Mouse (Mus musculus): ENCODE data around the gene Unc119. TPM values are rescaled to one million over a fixed set of nuclear protein-coding genes. Genes with fewer than 3 reads are reported as not detected.
A peak's percentile ranks its signal among the peaks of the same experiment; 100 is the strongest.

Gene Unc119
- polyA plus RNA-seq, 1 experiment from 2014 or later = 73.1 TPM

DNA sequence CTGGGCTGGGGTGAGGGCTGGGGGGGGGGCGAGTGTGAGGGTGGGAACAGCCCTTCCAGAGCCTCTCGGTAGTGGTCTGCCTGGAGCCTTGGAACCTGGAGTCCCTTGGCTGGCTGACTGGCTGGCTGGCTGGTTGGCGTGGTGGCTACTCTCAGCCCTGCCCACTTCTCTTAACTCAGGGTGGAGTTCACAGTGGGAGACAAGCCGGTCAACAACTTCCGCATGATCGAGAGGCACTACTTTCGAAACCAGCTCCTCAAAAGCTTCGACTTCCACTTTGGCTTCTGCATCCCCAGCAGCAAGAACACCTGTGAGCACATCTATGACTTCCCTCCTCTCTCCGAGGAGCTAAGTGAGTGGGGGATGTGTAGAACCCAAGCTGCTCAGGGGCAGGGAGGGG is 4.6 kb downstream of the Unc119 start:
- Histone ChIP-seq H3K9ac (ENCODE audit: low read depth, low read length) (no peak overlapping the region), H3K4me2 (replicated peaks; ENCODE audit: low read depth, low read length) (no peak overlapping the region), H3K4me3 (ENCODE audit: low read depth, low read length) (no peak overlapping the region), H3K4me1 (replicated peaks; ENCODE audit: control insufficient read depth, insufficient read depth, low read length) (peaks cover 4% of the 10 kb centered on the region; the same call in 1 of the 2 replicates), H3K27me3 (ENCODE audit: control insufficient read depth, insufficient read depth, low read length) (no peaks in the 10 kb centered on the region), H3K27ac (ENCODE audit: low read depth, low read length) (no peak overlapping the region), H3K9me3 (ENCODE audit: control insufficient read depth, low read length) (no peaks in the 10 kb centered on the region), H3K36me3 (ENCODE audit: control insufficient read depth, insufficient read depth, low read length) (no peaks in the 10 kb centered on the region)
- ATAC-seq (ENCODE audit: low FRiP score) (no peak), DNase-seq (ENCODE audit: low spot score) (no peak)
- whole genome bisulfite sequencing = 69% methylated on average over 9 of the region's 9 CpGs

- WGBS = 31% methylated on average over 7 of the region's 7 CpGs
- Histone ChIP-seq H3K4me2 (replicated peaks; ENCODE audit: low read depth, low read length) (no peak overlapping the region), H3K9ac (ENCODE audit: low read depth, low read length) (no peak overlapping the region), H3K9me3 (ENCODE audit: control insufficient read depth, low read length) (no peaks in the 10 kb centered on the region), H3K27me3 (ENCODE audit: control insufficient read depth, insufficient read depth, low read length) (no peaks in the 10 kb centered on the region), H3K4me1 (replicated peaks; ENCODE audit: control insufficient read depth, insufficient read depth, low read length) (peaks cover 4% of the 10 kb centered on the region; the same call in 1 of the 2 replicates), H3K36me3 (ENCODE audit: control insufficient read depth, insufficient read depth, low read length) (no peaks in the 10 kb centered on the region), H3K27ac (ENCODE audit: low read depth, low read length) (no peak overlapping the region), H3K4me3 (ENCODE audit: low read depth, low read length) (no peak overlapping the region)
- no peak for DNase-seq (ENCODE audit: low spot score)
- ATAC-seq (ENCODE audit: low FRiP score) = no peak
Observed at GRCm38 (mm10) chr11:78348474-78348873, 5.2 kb downstream of the Unc119 start.

DNA sequence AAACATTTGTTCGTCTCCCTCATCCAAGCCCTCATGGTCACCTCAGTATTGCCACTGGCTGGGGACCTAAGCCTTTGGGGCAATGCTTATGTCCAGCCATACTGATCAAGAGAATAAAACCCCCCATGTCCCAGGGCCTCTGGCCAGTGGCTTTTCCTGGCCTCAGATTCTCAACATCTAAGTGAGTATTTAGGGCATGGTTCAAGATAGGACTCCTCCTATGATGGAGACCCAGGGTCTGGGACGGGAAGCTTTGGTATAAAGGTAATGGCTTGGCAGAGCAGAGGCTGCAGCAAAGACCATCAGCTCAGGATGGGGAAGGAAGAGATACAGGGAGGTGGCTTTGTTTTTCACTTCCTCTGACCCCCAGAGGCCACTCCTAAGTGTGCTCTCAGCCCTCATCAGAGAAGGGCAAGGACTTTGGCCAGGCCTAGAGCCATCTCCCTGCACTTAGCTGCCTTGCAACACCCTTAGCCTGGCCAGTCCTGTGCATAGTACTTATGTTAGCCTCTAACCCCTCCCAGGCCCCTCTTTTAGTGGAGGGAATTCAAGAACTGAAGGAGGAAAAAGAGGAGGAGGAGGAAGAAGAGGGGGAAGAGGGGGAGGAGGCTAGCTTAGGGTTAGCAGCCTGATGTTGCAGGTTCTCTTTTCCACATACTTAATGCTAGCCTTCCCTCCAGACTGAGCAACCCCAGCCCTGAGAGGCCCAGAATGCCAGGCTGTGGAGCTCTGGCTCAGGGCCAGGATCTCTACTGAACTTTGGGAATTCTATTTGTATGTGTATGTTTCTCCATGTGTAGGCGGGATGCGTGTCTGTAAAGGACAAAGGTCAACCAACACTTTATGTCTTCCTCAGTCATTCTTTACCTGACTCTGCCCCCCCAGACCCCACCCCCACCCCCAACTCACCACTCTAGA is 6.4 kb downstream of the Unc119 start:
- peaks cover 3% of the 10 kb centered on the region; the same call in 1 of the 2 replicates for H3K4me1 ChIP-seq (replicated peaks; ENCODE audit: control insufficient read depth, insufficient read depth, low read length)
- H3K27ac ChIP-seq (ENCODE audit: low read depth, low read length) = no peak overlapping the region
- no peak overlapping the region for H3K4me3 ChIP-seq (ENCODE audit: low read depth, low read length)
- no peaks in the 10 kb centered on the region for H3K27me3 ChIP-seq (ENCODE audit: control insufficient read depth, insufficient read depth, low read length)
- H3K9me3 ChIP-seq (ENCODE audit: control insufficient read depth, low read length) = no peaks in the 10 kb centered on the region
- no peaks in the 10 kb centered on the region for H3K36me3 ChIP-seq (ENCODE audit: control insufficient read depth, insufficient read depth, low read length)
- H3K4me2 ChIP-seq (replicated peaks; ENCODE audit: low read depth, low read length) = no peak overlapping the region
- 86% methylated on average over 4 of the region's 4 CpGs for WGBS
- no peak overlapping the region for H3K9ac ChIP-seq (ENCODE audit: low read depth, low read length)
- no peak for ATAC-seq (ENCODE audit: low FRiP score)
- no peak for DNase-seq (ENCODE audit: low spot score)

DNA sequence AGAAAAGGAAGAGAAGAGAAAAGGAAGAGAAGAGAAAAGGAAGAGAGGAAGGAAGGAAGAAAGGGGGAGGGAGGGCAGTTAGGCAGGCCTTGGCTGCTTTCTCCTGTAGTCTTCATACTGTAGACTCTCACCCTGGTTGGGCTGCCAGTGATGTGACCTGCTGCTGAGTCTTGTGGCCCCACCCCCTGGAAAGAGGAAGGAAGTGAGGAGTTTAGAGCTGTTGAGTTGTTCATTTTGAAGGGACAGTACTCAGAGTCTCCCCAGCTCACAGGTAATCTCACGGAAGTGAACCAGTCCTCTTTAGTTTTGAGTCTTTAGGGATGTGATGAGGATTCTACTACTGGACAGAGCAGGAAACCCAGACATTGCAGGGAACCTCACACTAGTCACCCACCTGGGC is 9.8 kb downstream of the Unc119 start:
- H3K4me2 ChIP-seq (replicated peaks; ENCODE audit: low read depth, low read length) = no peak overlapping the region
- no peaks in the 10 kb centered on the region for H3K36me3 ChIP-seq (ENCODE audit: control insufficient read depth, insufficient read depth, low read length)
- no peak for ATAC-seq (ENCODE audit: low FRiP score)
- H3K27ac ChIP-seq (ENCODE audit: low read depth, low read length) = no peak overlapping the region
- H3K9me3 ChIP-seq (ENCODE audit: control insufficient read depth, low read length) = no peaks in the 10 kb centered on the region
- no peak for DNase-seq (ENCODE audit: low spot score)
- no peak overlapping the region for H3K9ac ChIP-seq (ENCODE audit: low read depth, low read length)
- H3K27me3 ChIP-seq (ENCODE audit: control insufficient read depth, insufficient read depth, low read length) = no peaks in the 10 kb centered on the region
- no peaks in the 10 kb centered on the region for H3K4me1 ChIP-seq (replicated peaks; ENCODE audit: control insufficient read depth, insufficient read depth, low read length)
- 91% methylated on average over 1 of the region's 1 CpGs for WGBS
- no peak overlapping the region for H3K4me3 ChIP-seq (ENCODE audit: low read depth, low read length)

DNA sequence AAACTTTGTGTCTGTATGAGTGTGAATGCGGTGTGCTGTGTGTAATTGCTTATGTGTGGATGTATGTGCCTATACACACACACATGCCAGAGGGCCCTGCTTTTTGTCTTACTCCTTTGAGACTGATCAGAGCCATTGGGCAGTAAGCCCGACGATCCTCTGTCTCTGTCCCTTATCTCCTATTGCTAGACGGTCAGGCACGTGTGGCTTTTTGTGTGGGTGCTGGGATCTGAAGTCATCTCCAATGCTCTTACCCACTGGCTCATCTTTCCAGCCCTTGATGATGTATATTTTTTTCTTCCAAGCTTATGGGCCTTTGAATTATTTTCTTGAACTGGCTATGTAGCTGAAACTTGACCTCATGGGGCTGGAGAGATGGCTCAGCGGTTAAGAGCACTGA is 11.6 kb downstream of the Unc119 start:
- Histone ChIP-seq H3K36me3 (ENCODE audit: control insufficient read depth, insufficient read depth, low read length) (no peaks in the 10 kb centered on the region), H3K4me3 (ENCODE audit: low read depth, low read length) (no peak overlapping the region), H3K9ac (ENCODE audit: low read depth, low read length) (no peak overlapping the region), H3K4me2 (replicated peaks; ENCODE audit: low read depth, low read length) (no peak overlapping the region), H3K4me1 (replicated peaks; ENCODE audit: control insufficient read depth, insufficient read depth, low read length) (no peaks in the 10 kb centered on the region), H3K27me3 (ENCODE audit: control insufficient read depth, insufficient read depth, low read length) (no peaks in the 10 kb centered on the region), H3K9me3 (ENCODE audit: control insufficient read depth, low read length) (no peaks in the 10 kb centered on the region), H3K27ac (ENCODE audit: low read depth, low read length) (no peak overlapping the region)
- no peak for DNase-seq (ENCODE audit: low spot score)
- WGBS = 88% methylated on average over 6 of the region's 6 CpGs
- no peak for ATAC-seq (ENCODE audit: low FRiP score)

DNA sequence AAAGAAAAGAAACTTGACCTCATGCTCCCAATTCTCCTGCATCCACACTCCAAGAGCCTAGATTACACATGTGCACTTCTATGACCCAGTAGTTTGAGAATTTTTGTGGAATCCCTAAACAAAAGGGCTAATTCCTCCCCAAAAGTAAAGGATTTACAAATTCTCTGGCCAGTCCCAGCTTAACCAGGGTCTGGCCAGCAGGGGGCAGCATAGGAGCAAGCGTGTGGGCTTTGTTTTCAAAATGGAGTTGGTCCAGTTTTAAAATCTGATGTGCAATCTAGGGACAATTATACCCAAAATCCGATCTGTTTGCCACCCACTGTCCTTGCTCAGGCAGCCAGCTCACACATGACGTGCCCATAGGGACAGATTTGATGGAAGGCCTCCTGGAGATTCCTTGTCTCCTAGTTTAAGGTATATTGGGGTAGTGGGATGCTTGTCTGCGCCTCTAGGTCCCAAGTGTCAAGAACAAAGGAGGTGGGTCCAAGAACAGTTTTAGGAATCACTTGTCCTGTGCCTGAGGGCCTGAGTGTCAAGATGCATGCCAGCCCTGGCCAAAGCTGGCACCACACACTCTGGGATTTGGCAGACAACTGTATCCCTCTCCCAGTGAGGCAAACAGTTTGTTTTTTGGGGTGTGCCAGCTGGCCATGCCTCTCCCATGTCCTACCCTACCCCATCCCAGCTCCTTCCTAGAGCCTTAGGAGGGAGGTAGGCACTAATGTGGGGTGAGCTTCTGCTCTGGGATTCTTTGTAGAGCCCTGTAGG is 12.4 kb downstream of the Unc119 start:
- no peak for ATAC-seq (ENCODE audit: low FRiP score)
- no peak overlapping the region for H3K9ac ChIP-seq (ENCODE audit: low read depth, low read length)
- WGBS = 32% methylated on average over 4 of the region's 4 CpGs
- no peaks in the 10 kb centered on the region for H3K4me1 ChIP-seq (replicated peaks; ENCODE audit: control insufficient read depth, insufficient read depth, low read length)
- H3K36me3 ChIP-seq (ENCODE audit: control insufficient read depth, insufficient read depth, low read length) = no peaks in the 10 kb centered on the region
- DNase-seq (ENCODE audit: low spot score) = peak; percentile 88
- no peak overlapping the region for H3K4me2 ChIP-seq (replicated peaks; ENCODE audit: low read depth, low read length)
- no peak overlapping the region for H3K4me3 ChIP-seq (ENCODE audit: low read depth, low read length)
- H3K27me3 ChIP-seq (ENCODE audit: control insufficient read depth, insufficient read depth, low read length) = no peaks in the 10 kb centered on the region
- H3K27ac ChIP-seq (ENCODE audit: low read depth, low read length) = no peak overlapping the region
- no peaks in the 10 kb centered on the region for H3K9me3 ChIP-seq (ENCODE audit: control insufficient read depth, low read length)

DNA sequence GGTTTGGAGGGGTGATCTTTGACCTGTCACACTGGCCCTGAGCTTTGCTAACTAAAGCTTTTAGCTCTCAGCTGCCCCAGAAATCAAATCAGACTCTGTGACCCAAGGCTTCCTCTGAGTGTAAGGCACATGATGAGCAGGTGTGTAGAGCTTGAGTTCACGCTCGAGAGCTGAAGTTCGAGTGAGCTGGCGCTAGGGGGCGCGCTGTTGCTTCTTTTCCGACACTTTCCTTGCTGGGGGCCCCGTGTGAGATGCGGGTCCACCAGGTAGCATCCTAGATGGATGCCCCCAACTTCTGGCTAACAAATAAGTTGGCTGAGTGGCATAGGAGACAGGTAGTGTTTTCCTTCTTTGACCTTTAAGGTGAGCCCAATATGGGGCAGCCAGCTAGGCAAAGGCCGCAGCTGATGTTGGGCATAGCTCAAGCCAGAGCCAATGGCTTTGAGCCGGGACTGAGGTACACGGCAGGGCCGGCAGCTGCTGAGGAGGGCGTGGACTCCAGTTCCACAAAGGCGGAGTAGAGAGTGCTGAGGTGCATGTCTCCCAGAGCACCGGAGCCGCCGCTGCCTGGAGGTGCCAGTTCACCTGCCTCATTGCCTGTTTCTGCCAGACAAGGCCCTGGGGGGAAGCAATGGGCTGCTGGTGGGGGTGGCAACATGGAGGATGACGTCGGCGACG is 15.2 kb downstream of the Unc119 start:
- no peaks in the 10 kb centered on the region for H3K9me3 ChIP-seq (ENCODE audit: control insufficient read depth, low read length)
- H3K27ac ChIP-seq (ENCODE audit: low read depth, low read length) = no peak overlapping the region
- H3K27me3 ChIP-seq (ENCODE audit: control insufficient read depth, insufficient read depth, low read length) = no peaks in the 10 kb centered on the region
- H3K36me3 ChIP-seq (ENCODE audit: control insufficient read depth, insufficient read depth, low read length) = no peaks in the 10 kb centered on the region
- WGBS = 13% methylated on average over 22 of the region's 22 CpGs
- no peak overlapping the region for H3K9ac ChIP-seq (ENCODE audit: low read depth, low read length)
- ATAC-seq (ENCODE audit: low FRiP score) (no peak), DNase-seq (ENCODE audit: low spot score) (peak; percentile 62)
- no peaks in the 10 kb centered on the region for H3K4me1 ChIP-seq (replicated peaks; ENCODE audit: control insufficient read depth, insufficient read depth, low read length)
- H3K4me2 ChIP-seq (replicated peaks; ENCODE audit: low read depth, low read length) = no peak overlapping the region
- H3K4me3 ChIP-seq (ENCODE audit: low read depth, low read length) = no peak overlapping the region

DNA sequence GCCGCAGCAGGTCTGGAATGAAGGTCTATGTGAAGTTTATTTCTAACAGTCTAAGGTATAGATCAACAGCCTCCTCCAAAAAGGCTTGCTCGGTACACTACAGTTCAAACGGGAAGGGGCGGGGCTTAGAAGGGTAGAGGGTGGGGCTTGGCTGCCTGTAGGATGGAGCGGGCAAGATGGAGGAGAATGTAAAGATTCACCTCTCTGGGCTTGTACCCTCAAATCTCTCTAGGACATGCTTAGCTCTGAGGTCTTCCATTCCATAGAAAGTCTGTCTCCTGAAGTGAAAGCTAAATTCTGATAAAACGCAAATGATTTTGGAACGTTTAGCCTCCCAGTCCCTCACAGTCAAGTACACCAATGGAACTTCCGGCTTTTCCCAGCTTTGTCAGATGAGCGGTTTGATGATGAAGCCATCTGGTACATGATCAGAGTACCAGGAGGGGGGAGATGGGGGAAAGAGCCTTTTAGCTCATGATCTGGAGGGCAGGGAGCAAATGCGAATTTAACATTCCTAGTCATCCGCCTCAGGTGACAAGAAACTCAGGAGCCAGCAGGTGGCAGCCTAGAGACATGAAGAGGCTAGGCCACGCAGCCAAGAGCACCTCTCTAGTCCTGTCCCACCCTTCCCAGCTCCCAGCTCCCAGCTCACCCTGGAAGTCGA is 17.0 kb downstream of the Unc119 start:
- no peaks in the 10 kb centered on the region for H3K36me3 ChIP-seq (ENCODE audit: control insufficient read depth, insufficient read depth, low read length)
- no peak overlapping the region for H3K9ac ChIP-seq (ENCODE audit: low read depth, low read length)
- ATAC-seq (ENCODE audit: low FRiP score) = peak; percentile 68; the same call in 1 of the 2 replicates

More for the DNA sequence above, 17.0 kb downstream of the Unc119 start:
- Histone ChIP-seq H3K4me1 (replicated peaks; ENCODE audit: control insufficient read depth, insufficient read depth, low read length) (no peaks in the 10 kb centered on the region), H3K27me3 (ENCODE audit: control insufficient read depth, insufficient read depth, low read length) (no peaks in the 10 kb centered on the region), H3K4me2 (replicated peaks; ENCODE audit: low read depth, low read length) (peak overlapping the region; percentile 34; the same call in 1 of the 2 replicates), H3K9me3 (ENCODE audit: control insufficient read depth, low read length) (no peaks in the 10 kb centered on the region), H3K4me3 (ENCODE audit: low read depth, low read length) (peak overlapping the region; percentile 21), H3K27ac (ENCODE audit: low read depth, low read length) (no peak overlapping the region)
- DNase-seq (ENCODE audit: low spot score) = peak; percentile 85
- WGBS = 15% methylated on average over 13 of the region's 13 CpGs
